Mouse (Mus musculus) G1E (cell line): ENCODE results near the gene Rbms1.

Experiments used
- CTCF ChIP-seq: IDR thresholded peaks from 2 replicates; pipeline ENCODE4 v1.5.1; 2012; ENCODE audit warnings: low read depth, low read length, inconsistent platforms, mixed read lengths
- POLR2AphosphoS5 ChIP-seq: IDR thresholded peaks from 2 replicates; pipeline ENCODE4 v1.6.1; 2012; ENCODE audit warnings: low read depth, low read length, inconsistent platforms; ENCODE audit not compliant: insufficient replicate concordance
- TAL1 ChIP-seq: conservative IDR thresholded peaks from 2 replicates; pipeline ENCODE4 v1.6.1; 2012; ENCODE audit warnings: low read depth, low read length, inconsistent platforms, mixed read lengths

DNA sequence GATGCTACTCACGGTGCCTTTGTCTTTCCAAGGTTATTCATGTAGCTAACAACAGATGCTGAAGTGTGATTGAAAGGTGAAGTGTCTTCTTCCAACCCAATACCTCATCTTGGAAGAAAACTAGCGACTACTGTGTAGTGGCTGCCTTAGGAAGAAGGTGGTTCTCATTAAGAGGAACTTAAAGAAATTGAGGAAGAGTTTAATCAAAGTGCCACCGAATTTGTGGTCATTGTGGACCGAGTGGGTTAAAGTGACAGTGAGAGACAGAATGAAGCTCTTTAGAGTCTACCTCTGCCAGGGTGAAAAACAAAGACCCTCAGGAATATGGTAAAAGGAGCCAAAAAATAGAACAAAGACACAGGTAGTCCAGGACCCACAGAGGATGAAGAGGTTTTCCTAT lies 15.2 kb downstream of the Rbms1 start:
- no peak for TF ChIP-seq CTCF
- no peak for TF ChIP-seq TAL1
- no peak for TF ChIP-seq POLR2AphosphoS5
